ENCODE assay signal across 24 mouse cellular contexts in genomic region chr2:101508116-101508515, GRCm38 (mm10).
DNase-seq lines count a peak whose midpoint lies in the region; ATAC-seq and TF ChIP-seq lines count a peak whose summit lies in the region.
"Had no signal": no experiment of that assay in that cellular context is flagged by ENCODE, and none has a peak within 500 bp of the region (broad histone marks: within the 10 kb centered on the region; RNA-seq: fewer than 3 reads in every experiment).

No protein-coding gene starts in this region.

- no peak for TF ChIP-seq POLR2A in limb, embryonic 14.5 days (IDR thresholded peaks at IDR 0.05; ENCODE audit: borderline replicate concordance, extremely low read depth, insufficient read depth, insufficient read length)

- no peak overlapping the region for H3K9ac ChIP-seq in forebrain, embryonic 14.5 days (ENCODE audit: low read length)
- H3K9ac ChIP-seq in forebrain, embryonic 13.5 days: no peak overlapping the region
- H3K9ac ChIP-seq in limb, embryonic 14.5 days (ENCODE audit: low read depth, low read length, severe bottlenecking): no peak overlapping the region
- H3K9ac ChIP-seq in midbrain, embryonic 14.5 days (replicated peaks; ENCODE audit: low read length): no peak overlapping the region
- H3K9ac ChIP-seq in midbrain, embryonic 13.5 days (replicated peaks): no peak overlapping the region
- H3K9ac ChIP-seq: embryonic facial prominence, embryonic 13.5 days; embryonic facial prominence, embryonic 15.5 days; forebrain, embryonic 15.5 days had no signal

- no peaks in the 10 kb centered on the region for H3K27me3 ChIP-seq in forebrain, embryonic 14.5 days (replicated peaks; ENCODE audit: control insufficient read depth, insufficient read depth, low read length)
- H3K27me3 ChIP-seq in forebrain, embryonic 13.5 days: no peaks in the 10 kb centered on the region
- H3K27me3 ChIP-seq in limb, embryonic 14.5 days (ENCODE audit: control insufficient read depth, insufficient read depth, low read length): no peaks in the 10 kb centered on the region
- no peaks in the 10 kb centered on the region for H3K27me3 ChIP-seq in limb, embryonic 10.5 days (ENCODE audit: low read depth, poor library complexity, severe bottlenecking)
- H3K27me3 ChIP-seq in midbrain, embryonic 14.5 days (ENCODE audit: control insufficient read depth, insufficient read depth, low read length): no peaks in the 10 kb centered on the region
- H3K27me3 ChIP-seq in midbrain, embryonic 13.5 days: no peaks in the 10 kb centered on the region
- H3K27me3 ChIP-seq: embryonic facial prominence, embryonic 13.5 days; embryonic facial prominence, embryonic 15.5 days; forebrain, embryonic 15.5 days had no signal

- no peak overlapping the region for H3K27ac ChIP-seq in forebrain, embryonic 14.5 days (ENCODE audit: low read depth, low read length)
- H3K27ac ChIP-seq in forebrain, embryonic 13.5 days: no peak overlapping the region
- no peak overlapping the region for H3K27ac ChIP-seq in limb, embryonic 14.5 days (replicated peaks; ENCODE audit: low read depth, low read length)
- no peak overlapping the region for H3K27ac ChIP-seq in limb, embryonic 10.5 days
- H3K27ac ChIP-seq in midbrain, embryonic 14.5 days (replicated peaks; ENCODE audit: low read depth, low read length): no peak overlapping the region
- no peak overlapping the region for H3K27ac ChIP-seq in midbrain, embryonic 13.5 days
- H3K27ac ChIP-seq: embryonic facial prominence, embryonic 13.5 days; embryonic facial prominence, embryonic 15.5 days; forebrain, embryonic 15.5 days had no signal

- ATAC-seq in forebrain, embryonic 14.5 days: no peak
- no peak for ATAC-seq in forebrain, embryonic 13.5 days
- no peak for ATAC-seq in limb, embryonic 14.5 days (ENCODE audit: low FRiP score, low read depth)
- no peak for ATAC-seq in midbrain, embryonic 14.5 days (ENCODE audit: low FRiP score, low TSS enrichment)
- ATAC-seq in midbrain, embryonic 13.5 days: no peak
- ATAC-seq: activated CD4-positive, CD25-positive, alpha-beta regulatory T cell, adult 4 months; CD4-positive, CD25-positive, alpha-beta regulatory T cell, adult 4 months; forebrain, embryonic 15.5 days; Patski had no signal

- no peak overlapping the region for H3K4me2 ChIP-seq in forebrain, embryonic 14.5 days (ENCODE audit: low read length)
- H3K4me2 ChIP-seq in forebrain, embryonic 13.5 days: no peak overlapping the region
- no peak overlapping the region for H3K4me2 ChIP-seq in limb, embryonic 14.5 days (replicated peaks; ENCODE audit: low read depth, low read length, severe bottlenecking)
- no peak overlapping the region for H3K4me2 ChIP-seq in midbrain, embryonic 14.5 days (ENCODE audit: low read length)
- no peak overlapping the region for H3K4me2 ChIP-seq in midbrain, embryonic 13.5 days (replicated peaks)
- H3K4me2 ChIP-seq: embryonic facial prominence, embryonic 13.5 days; embryonic facial prominence, embryonic 15.5 days; forebrain, embryonic 15.5 days had no signal

- no peaks in the 10 kb centered on the region for H3K36me3 ChIP-seq in forebrain, embryonic 14.5 days (ENCODE audit: control insufficient read depth, insufficient read depth, low read length)
- H3K36me3 ChIP-seq in forebrain, embryonic 13.5 days (ENCODE audit: poor library complexity, severe bottlenecking): no peaks in the 10 kb centered on the region
- no peaks in the 10 kb centered on the region for H3K36me3 ChIP-seq in limb, embryonic 14.5 days (ENCODE audit: control insufficient read depth, insufficient read depth, low read length)
- H3K36me3 ChIP-seq in limb, embryonic 10.5 days: no peaks in the 10 kb centered on the region
- no peaks in the 10 kb centered on the region for H3K36me3 ChIP-seq in midbrain, embryonic 14.5 days (ENCODE audit: control insufficient read depth, insufficient read depth, low read length)
- no peaks in the 10 kb centered on the region for H3K36me3 ChIP-seq in midbrain, embryonic 13.5 days
- H3K36me3 ChIP-seq: embryonic facial prominence, embryonic 13.5 days; embryonic facial prominence, embryonic 15.5 days; forebrain, embryonic 15.5 days; G1E had no signal

- no peak overlapping the region for H3K4me3 ChIP-seq in forebrain, embryonic 14.5 days (ENCODE audit: low read depth, low read length)
- no peak overlapping the region for H3K4me3 ChIP-seq in forebrain, embryonic 13.5 days
- H3K4me3 ChIP-seq in limb, embryonic 14.5 days (replicated peaks; ENCODE audit: low read length): no peak overlapping the region
- H3K4me3 ChIP-seq in limb, embryonic 10.5 days: no peak overlapping the region
- no peak overlapping the region for H3K4me3 ChIP-seq in midbrain, embryonic 14.5 days (replicated peaks; ENCODE audit: low read depth, low read length)
- H3K4me3 ChIP-seq in midbrain, embryonic 13.5 days (replicated peaks): no peak overlapping the region
- H3K4me3 ChIP-seq: embryonic facial prominence, embryonic 13.5 days; embryonic facial prominence, embryonic 15.5 days; erythroblast, embryonic 14.5 days; forebrain, embryonic 15.5 days had no signal

- no peaks in the 10 kb centered on the region; the same call in 1 of the 2 replicates for H3K4me1 ChIP-seq in forebrain, embryonic 14.5 days (ENCODE audit: control insufficient read depth, insufficient read depth, low read length)
- no peaks in the 10 kb centered on the region for H3K4me1 ChIP-seq in forebrain, embryonic 13.5 days
- H3K4me1 ChIP-seq in limb, embryonic 14.5 days (ENCODE audit: control insufficient read depth, insufficient read depth, low read length): no peaks in the 10 kb centered on the region
- H3K4me1 ChIP-seq in limb, embryonic 10.5 days: no peaks in the 10 kb centered on the region
- H3K4me1 ChIP-seq in midbrain, embryonic 14.5 days (ENCODE audit: control insufficient read depth, insufficient read depth, low read length): no peaks in the 10 kb centered on the region
- no peaks in the 10 kb centered on the region for H3K4me1 ChIP-seq in midbrain, embryonic 13.5 days (replicated peaks)
- H3K4me1 ChIP-seq: embryonic facial prominence, embryonic 13.5 days; embryonic facial prominence, embryonic 15.5 days; forebrain, embryonic 15.5 days had no signal

- DNase-seq in cerebellum, postnatal 10 days: peak; percentile 16 to 23
- DNase-seq in cerebellum, adult 11 months: no peak
- peak; percentile 24 for DNase-seq in forebrain, embryonic 14.5 days (ENCODE audit: low spot score)
- DNase-seq in limb, embryonic 14.5 days (ENCODE audit: low spot score): peak; percentile 52
- DNase-seq in limb, embryonic 10.5 days (ENCODE audit: low spot score): no peak
- DNase-seq in midbrain, embryonic 14.5 days: peak; percentile 24
- DNase-seq: adrenal gland, adult 8-10 months; adrenal gland, postnatal 14 days; adrenal gland, postnatal 36 days; B cell, adult 2 months; cerebellum, adult 11-12 months; cerebellum, adult 2 months; cerebellum, adult 9-10 months; embryo, embryonic 11 days had no signal

- H3K9me3 ChIP-seq in forebrain, embryonic 14.5 days (replicated peaks; ENCODE audit: control insufficient read depth, low read length): no peaks in the 10 kb centered on the region
- no peaks in the 10 kb centered on the region for H3K9me3 ChIP-seq in forebrain, embryonic 13.5 days (replicated peaks)
- no peaks in the 10 kb centered on the region for H3K9me3 ChIP-seq in limb, embryonic 14.5 days (ENCODE audit: control insufficient read depth, low read length)
- no peaks in the 10 kb centered on the region for H3K9me3 ChIP-seq in limb, embryonic 10.5 days (replicated peaks)
- no peaks in the 10 kb centered on the region for H3K9me3 ChIP-seq in midbrain, embryonic 14.5 days (ENCODE audit: control insufficient read depth, low read length)
- H3K9me3 ChIP-seq in midbrain, embryonic 13.5 days: no peaks in the 10 kb centered on the region
- H3K9me3 ChIP-seq: embryonic facial prominence, embryonic 13.5 days; embryonic facial prominence, embryonic 15.5 days; forebrain, embryonic 15.5 days; G1E had no signal

Comparison
In these comparisons a context has a peak if more than half of its experiments do, and no peak if none do; other contexts are left out.
1. DNase-seq: peak in cerebellum, postnatal 10 days (2 of 2), forebrain, embryonic 14.5 days (single experiment), limb, embryonic 14.5 days (single experiment) and midbrain, embryonic 14.5 days (single experiment); none in cerebellum, adult 11 months (single experiment) and limb, embryonic 10.5 days (single experiment).